Mouse (Mus musculus): Measurements from ENCODE around the gene Camsap2.

- TF ChIP-seq EP300 (IDR thresholded peaks at IDR 0.05), result no peak
- no peak for TF ChIP-seq CTCF (IDR thresholded peaks at IDR 0.05)
Measured at GRCm38 (mm10) chr1:136380161-136380560, 34.3 kb upstream of the Camsap2 start.
